Mouse (Mus musculus) heart, postnatal 0 days (tissue): ENCODE data around the gene Ankrd65. TPM values are rescaled to one million over a fixed set of nuclear protein-coding genes. Genes with fewer than 3 reads are reported as not detected.
A peak's percentile ranks its signal among the peaks of the same experiment; 100 is the strongest.

Source experiments
- ATAC-seq: fragments of 200-750 bp; cut with Nextera tagmentation; 2 replicates; pipeline ENCODE4 v1.8.0; 2017; ENCODE audit warnings: low read depth, moderate number of reproducible peaks, moderate library complexity; ENCODE audit not compliant: insufficient read depth
- DNase-seq: peaks from one replicate; pipeline ENCODE4 v3.0.0-alpha.2; 2016; ENCODE audit warnings: low spot score
- H3K27ac ChIP-seq: fragments of 300-500 bp; sonication (generic); 2 replicates; pipeline ENCODE4 v1.5.1; 2014; ENCODE audit warnings: low read depth, mild to moderate bottlenecking
- H3K27me3 ChIP-seq: fragments of 300-500 bp; sonication (generic); 2 replicates; pipeline ENCODE4 v1.6.1; 2014; ENCODE audit warnings: low read length, mixed read lengths; ENCODE audit not compliant: control insufficient read depth, insufficient read depth
- H3K36me3 ChIP-seq: fragments of 300-500 bp; sonication (generic); replicated peaks from 2 replicates; pipeline ENCODE4 v1.6.1; 2014; ENCODE audit warnings: low read length, mixed read lengths; ENCODE audit not compliant: control insufficient read depth, insufficient read depth
- H3K4me1 ChIP-seq: fragments of 300-500 bp; sonication (generic); 2 replicates; pipeline ENCODE4 v1.6.1; 2014; ENCODE audit warnings: antibody characterized with exemption; ENCODE audit not compliant: control insufficient read depth, insufficient read depth
- H3K4me2 ChIP-seq: fragments of 300-500 bp; sonication (generic); 2 replicates; pipeline ENCODE4 v1.6.1; 2014; ENCODE audit warnings: low read depth, mild to moderate bottlenecking, low read length, moderate library complexity
- H3K4me3 ChIP-seq: fragments of 300-500 bp; sonication (generic); 2 replicates; pipeline ENCODE4 v1.5.1; 2014; ENCODE audit warnings: low read depth, low read length
- H3K9ac ChIP-seq: fragments of 300-500 bp; sonication (generic); replicated peaks from 2 replicates; pipeline ENCODE4 v1.6.1; 2014; ENCODE audit warnings: low read depth, low read length, mixed read lengths
- H3K9me3 ChIP-seq: fragments of 300-500 bp; sonication (generic); replicated peaks from 2 replicates; pipeline ENCODE4 v1.6.1; 2016; ENCODE audit warnings: low read length; ENCODE audit not compliant: control insufficient read depth
- CTCF ChIP-seq: IDR thresholded peaks from 2 replicates; pipeline ENCODE4 v1.5.1; 2016; ENCODE audit warnings: antibody characterized with exemption, control low read depth, low read depth
- EP300 ChIP-seq: IDR thresholded peaks from 2 replicates; pipeline ENCODE4 v1.6.1; 2016; ENCODE audit warnings: antibody characterized with exemption, low read depth
- WGBS: fragments of 180-500 bp; shearing (Covaris S2); extraction: QIAGEN DNeasy Blood & Tissue Kit; methylation state at CpG from one replicate; pipeline ENCODE4 v1.1.7; 2014; 5-methylcytosine and 5-hydroxymethylcytosine counted together
- polyA plus RNA-seq: library from polyadenylated mRNA; unstranded; fragments of >200 nt; fragmentation: Nextera tagmentation; extraction: Ambion mirVana; gene quantifications from 2 replicates; pipeline ENCODE4 v1.2.1, GENCODE M21; 2015
- total RNA-seq: library from RNA; depleted of rRNA; stranded (reverse); fragments of >200 nt; gene quantifications from 2 replicates; pipeline ENCODE4 v1.2.3, GENCODE M21; 2014; ENCODE audit warnings: low replicate concordance

Gene Ankrd65
- total and polyA plus RNA-seq, 2 experiments from 2014 or later = not detected

DNA sequence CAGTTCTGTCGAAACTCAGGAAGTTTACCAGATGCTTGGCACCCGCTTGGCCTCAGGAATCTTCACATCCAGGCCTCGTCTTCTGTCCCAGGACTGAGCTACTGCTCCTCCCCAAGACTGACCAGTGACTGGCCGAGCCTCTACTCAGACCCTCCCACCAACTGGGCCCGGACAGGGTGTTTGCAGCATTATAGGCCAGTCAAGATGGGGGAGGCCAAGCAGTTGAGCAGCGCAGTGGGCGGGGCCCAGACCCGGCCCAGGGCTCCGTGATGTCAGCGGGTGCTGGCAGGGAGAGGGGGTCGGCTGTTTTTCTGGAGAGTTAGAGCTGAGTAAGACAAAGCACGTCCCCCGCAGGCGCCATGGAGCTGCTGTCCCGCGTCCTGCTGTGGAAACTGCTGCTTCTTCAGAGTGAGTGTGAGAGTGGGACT is 49.3 kb downstream of the Ankrd65 start, which contains the start of gene Mxra8:
Mxra8 (plus strand) TSS at position 198 of the 428 bp plus-strand sequence.
- Histone ChIP-seq H3K4me1 (peaks cover 16% of the 10 kb centered on the region; the same call in 1 of the 2 replicates), H3K27ac (peak within 1 kb of the TSS; percentile 84), H3K9ac (peak within 1 kb of the TSS; percentile 41), H3K27me3 (0 out of 2 replicates have a peak, but pooled peaks cover 6% of the 10 kb centered on the region), H3K4me3 (peak within 1 kb of the TSS; percentile 46), H3K9me3 (no peaks in the 10 kb centered on the region), H3K4me2 (peak within 1 kb of the TSS; percentile 66), H3K36me3 (no peaks in the 10 kb centered on the region)
- ATAC-seq (peak; percentile 82), DNase-seq (peak; percentile 90)
- no peak for TF ChIP-seq EP300
- TF ChIP-seq CTCF = no peak
- WGBS = 8% methylated on average over 16 of the region's 16 CpGs

DNA sequence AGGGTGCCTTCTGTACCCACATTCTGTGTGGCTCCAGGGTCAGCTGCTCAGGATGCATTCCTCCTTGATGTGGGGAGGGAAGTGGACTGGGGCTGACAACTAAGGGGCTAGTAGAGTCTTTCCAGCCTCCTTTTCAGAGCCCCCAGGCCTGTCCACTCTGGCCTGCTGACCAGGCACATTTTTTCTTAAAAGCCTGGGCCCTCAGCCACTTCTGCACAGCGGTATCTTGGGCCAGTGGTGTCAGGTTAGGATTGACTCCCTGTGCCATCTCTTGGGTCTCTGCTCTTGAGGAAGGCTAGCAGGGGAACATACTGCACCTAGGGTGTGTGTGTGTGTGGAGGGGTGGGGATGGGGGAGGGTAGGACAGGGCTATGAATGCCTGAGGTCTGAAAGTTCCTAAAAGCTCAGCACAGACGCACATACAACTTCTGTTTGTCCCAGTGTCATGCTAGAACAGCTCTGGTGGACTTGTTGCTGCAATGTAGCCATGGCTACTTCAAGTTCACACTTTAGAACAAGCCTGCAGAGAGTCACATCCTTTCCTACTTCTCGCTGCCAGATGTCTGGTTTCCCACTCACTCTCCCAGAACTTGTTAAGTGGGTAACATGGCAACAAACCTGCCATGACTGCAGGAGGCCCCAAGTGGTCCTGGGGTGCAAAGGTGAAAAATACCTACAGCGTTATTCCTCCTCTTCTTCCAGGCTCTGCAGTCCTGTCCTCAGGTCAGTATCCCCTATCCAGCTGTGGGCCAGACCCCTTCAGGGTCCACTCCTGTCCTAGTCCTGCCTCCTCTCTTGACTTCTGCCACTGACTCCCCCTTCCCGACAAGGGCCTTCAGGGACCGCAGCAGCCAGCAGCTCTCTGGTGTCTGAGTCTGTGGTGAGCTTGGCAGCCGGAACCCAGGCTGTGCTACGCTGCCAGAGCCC is 50.1 kb downstream of the Ankrd65 start:
- Histone ChIP-seq H3K4me3 (peak overlapping the region; percentile 46), H3K27me3 (0 out of 2 replicates have a peak, but pooled peaks cover 6% of the 10 kb centered on the region), H3K36me3 (no peaks in the 10 kb centered on the region), H3K9me3 (no peaks in the 10 kb centered on the region), H3K4me2 (peak overlapping the region; percentile 66), H3K9ac (peak overlapping the region; percentile 41), H3K27ac (peak overlapping the region; percentile 84), H3K4me1 (peaks cover 16% of the 10 kb centered on the region; the same call in 1 of the 2 replicates)
- DNase-seq (no peak), ATAC-seq (0 out of 2 replicates have a peak, but pooled peaks have one; percentile 0)
- TF ChIP-seq CTCF (no peak), EP300 (no peak)
- 12% methylated on average over 8 of the region's 8 CpGs for WGBS

DNA sequence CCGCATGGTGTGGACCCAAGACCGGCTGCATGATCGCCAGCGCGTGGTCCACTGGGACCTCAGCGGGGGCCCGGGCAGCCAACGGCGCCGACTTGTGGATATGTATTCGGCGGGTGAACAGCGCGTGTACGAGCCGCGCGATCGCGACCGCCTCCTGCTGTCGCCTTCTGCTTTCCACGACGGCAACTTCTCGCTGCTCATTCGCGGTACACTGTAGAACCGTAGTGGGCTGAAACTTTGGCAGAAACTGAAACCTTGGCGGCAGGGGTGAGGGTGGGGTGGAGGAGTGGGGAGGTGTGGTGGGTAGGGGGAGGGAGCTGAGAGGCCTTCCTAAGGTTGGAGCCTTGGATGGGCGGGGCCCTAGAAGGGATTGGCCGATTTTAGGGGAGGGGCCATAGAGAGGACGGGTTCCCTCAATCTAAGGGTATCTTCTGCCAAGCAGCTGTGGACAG is 50.8 kb downstream of the Ankrd65 start:
- peak; percentile 48 for DNase-seq
- TF ChIP-seq CTCF (peak; percentile 18; the same call in 1 of the 2 replicates), EP300 (no peak)
- Histone ChIP-seq H3K36me3 (no peaks in the 10 kb centered on the region), H3K9ac (peak overlapping the region; percentile 41), H3K9me3 (no peaks in the 10 kb centered on the region), H3K27me3 (0 out of 2 replicates have a peak, but pooled peaks cover 6% of the 10 kb centered on the region), H3K4me2 (peak overlapping the region; percentile 66), H3K4me3 (peak overlapping the region; percentile 46), H3K27ac (peak overlapping the region; percentile 84; the same call in 1 of the 2 replicates), H3K4me1 (peaks cover 16% of the 10 kb centered on the region; the same call in 1 of the 2 replicates)
- peak; percentile 28 for ATAC-seq
- WGBS = 1% methylated on average over 32 of the region's 32 CpGs

- TF ChIP-seq CTCF = no peak
- no peak for TF ChIP-seq EP300
- Histone ChIP-seq H3K4me3 (peak overlapping the region; percentile 46; the same call in 1 of the 2 replicates), H3K9me3 (no peaks in the 10 kb centered on the region), H3K36me3 (no peaks in the 10 kb centered on the region), H3K4me1 (peaks cover 18% of the 10 kb centered on the region; the same call in 1 of the 2 replicates), H3K9ac (no peak overlapping the region), H3K27me3 (0 out of 2 replicates have a peak, but pooled peaks cover 6% of the 10 kb centered on the region), H3K27ac (no peak overlapping the region), H3K4me2 (peak overlapping the region; percentile 66)
- 54% methylated on average over 38 of the region's 38 CpGs for WGBS
- DNase-seq (no peak), ATAC-seq (no peak)
Measured at GRCm38 (mm10) chr4:155841651-155842270, 51.5 kb downstream of the Ankrd65 start.

GRCm38 (mm10) chr4:155843231-155843630 is 53.0 kb downstream of the Ankrd65 start:
- no peaks in the 10 kb centered on the region for H3K9me3 ChIP-seq
- ATAC-seq (no peak), DNase-seq (no peak)
- peaks cover 20% of the 10 kb centered on the region for H3K4me1 ChIP-seq
- no peak overlapping the region for H3K4me3 ChIP-seq
- no peak overlapping the region for H3K4me2 ChIP-seq
- no peaks in the 10 kb centered on the region for H3K36me3 ChIP-seq
- 0 out of 2 replicates have a peak, but pooled peaks cover 6% of the 10 kb centered on the region for H3K27me3 ChIP-seq
- H3K27ac ChIP-seq = no peak overlapping the region
- no peak for TF ChIP-seq EP300
- no peak for TF ChIP-seq CTCF
- no peak overlapping the region for H3K9ac ChIP-seq
- 82% methylated on average over 5 of the region's 5 CpGs for WGBS
